Mouse (Mus musculus) lung, postnatal 0 days (tissue): ENCODE results near the gene Uri1. TPM values are rescaled to one million over a fixed set of nuclear protein-coding genes. Genes with fewer than 3 reads are reported as not detected.

Source experiments
- ATAC-seq: fragments of 200-750 bp; cut with Nextera tagmentation; 2 replicates; pipeline ENCODE4 v1.8.0; 2017; ENCODE audit warnings: moderate library complexity
- DNase-seq: peaks from one replicate; pipeline ENCODE4 v3.0.0-alpha.2; 2016; ENCODE audit warnings: low spot score
- H3K27ac ChIP-seq: fragments of 300-500 bp; sonication (generic); 2 replicates; pipeline ENCODE4 v1.5.1; 2014; ENCODE audit warnings: antibody characterized with exemption, mild to moderate bottlenecking, low read length, mixed read lengths
- H3K27me3 ChIP-seq: fragments of 300-500 bp; sonication (generic); replicated peaks from 2 replicates; pipeline ENCODE4 v1.6.1; 2014; ENCODE audit warnings: low read length, mixed read lengths; ENCODE audit not compliant: insufficient read depth
- H3K36me3 ChIP-seq: fragments of 300-500 bp; sonication (generic); 2 replicates; pipeline ENCODE4 v1.6.1; 2014; ENCODE audit warnings: low read length, mixed read lengths; ENCODE audit not compliant: insufficient read depth
- H3K4me1 ChIP-seq: fragments of 300-500 bp; sonication (generic); 2 replicates; pipeline ENCODE4 v1.6.1; 2014; ENCODE audit warnings: antibody characterized with exemption, low read depth, low read length, mixed read lengths; ENCODE audit not compliant: insufficient read depth
- H3K4me2 ChIP-seq: fragments of 300-500 bp; sonication (generic); replicated peaks from 2 replicates; pipeline ENCODE4 v1.6.1; 2014; ENCODE audit warnings: low read depth, mild to moderate bottlenecking, low read length, moderate library complexity, mixed read lengths
- H3K4me3 ChIP-seq: fragments of 300-500 bp; sonication (generic); 2 replicates; pipeline ENCODE4 v1.5.1; 2014; ENCODE audit warnings: low read depth, low read length
- H3K9ac ChIP-seq: fragments of 300-500 bp; sonication (generic); replicated peaks from 2 replicates; pipeline ENCODE4 v1.6.1; 2014; ENCODE audit warnings: low read depth, mild to moderate bottlenecking
- H3K9me3 ChIP-seq: fragments of 300-500 bp; sonication (generic); 2 replicates; pipeline ENCODE4 v1.6.1; 2016; ENCODE audit warnings: low read length, mixed read lengths
- CTCF ChIP-seq: IDR thresholded peaks from 2 replicates; pipeline ENCODE4 v1.5.1; 2016; ENCODE audit warnings: antibody characterized with exemption, mild to moderate bottlenecking
- EP300 ChIP-seq: IDR thresholded peaks from 2 replicates; pipeline ENCODE4 v1.6.1; 2016; ENCODE audit warnings: antibody characterized with exemption, mild to moderate bottlenecking, control low read depth
- WGBS: fragments of 180-500 bp; shearing (Covaris S2); extraction: QIAGEN DNeasy Blood & Tissue Kit; methylation state at CpG from one replicate; pipeline ENCODE4 v1.1.7; 2014; 5-methylcytosine and 5-hydroxymethylcytosine counted together
- polyA plus RNA-seq: library from polyadenylated mRNA; unstranded; fragments of >200 nt; fragmentation: Nextera tagmentation; extraction: Ambion mirVana; gene quantifications from 2 replicates; pipeline ENCODE4 v1.2.1, GENCODE M21; 2015

Gene Uri1
- polyA plus RNA-seq, 1 experiment from 2014 or later, result 32.8 TPM

DNA sequence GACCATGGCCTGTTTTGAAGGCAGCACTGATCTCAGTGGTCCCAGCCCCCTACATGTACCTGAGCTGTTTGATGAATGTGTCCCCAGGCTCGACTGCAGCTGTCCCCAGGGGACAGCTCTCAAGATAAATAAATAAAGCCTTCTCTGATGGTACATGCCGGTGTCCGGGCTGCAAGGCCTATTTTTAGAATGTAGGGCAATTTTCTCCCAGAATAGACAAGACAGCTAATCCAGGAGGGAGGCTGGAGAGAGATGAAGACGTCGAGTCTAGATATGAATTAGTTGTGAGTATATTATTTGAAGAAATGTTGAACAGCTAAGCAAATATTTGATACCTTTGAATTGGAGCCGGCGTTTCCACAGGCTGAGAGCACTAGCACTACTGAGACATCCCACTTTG, 35.7 kb upstream of the Uri1 start:
- Histone ChIP-seq H3K4me1 (no peaks in the 10 kb centered on the region), H3K4me3 (no peak overlapping the region), H3K27me3 (no peaks in the 10 kb centered on the region), H3K36me3 (no peaks in the 10 kb centered on the region), H3K27ac (no peak overlapping the region), H3K4me2 (no peak overlapping the region), H3K9me3 (no peaks in the 10 kb centered on the region), H3K9ac (no peak overlapping the region)
- no peak for TF ChIP-seq EP300
- no peak for TF ChIP-seq CTCF
- 17% methylated on average over 7 of the region's 7 CpGs for WGBS
- ATAC-seq (no peak), DNase-seq (no peak)

DNA sequence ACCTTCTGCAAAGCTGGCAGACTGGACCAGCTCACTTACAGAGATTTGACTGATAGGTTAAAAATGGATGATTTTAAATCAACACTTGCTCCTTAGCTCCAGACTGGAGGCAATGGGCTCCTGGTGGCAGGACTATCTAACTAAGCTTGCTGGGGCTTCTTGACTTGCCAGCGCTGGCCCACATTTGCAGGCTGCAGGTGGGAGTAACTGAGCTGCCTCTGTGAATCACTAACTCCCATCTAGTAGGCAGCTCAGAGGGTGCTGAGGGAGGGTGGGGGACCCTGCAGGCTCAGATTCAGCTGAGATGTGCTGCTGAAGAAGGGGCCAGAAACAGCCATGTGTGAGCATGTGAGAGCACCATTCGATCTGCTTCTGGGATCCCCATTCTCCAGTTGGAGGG, 32.6 kb upstream of the Uri1 start:
- H3K27ac ChIP-seq, result no peak overlapping the region
- no peak for DNase-seq
- no peaks in the 10 kb centered on the region for H3K4me1 ChIP-seq

GRCm38 (mm10) chr7:38054246-38054645, 30.9 kb upstream of the Uri1 start:
- no peak overlapping the region for H3K27ac ChIP-seq
- ATAC-seq, result no peak
- WGBS, result 85% methylated on average over 9 of the region's 9 CpGs

More for the DNA sequence above, 32.6 kb upstream of the Uri1 start:
- no peaks in the 10 kb centered on the region for H3K36me3 ChIP-seq
- no peak overlapping the region for H3K4me2 ChIP-seq
- no peak overlapping the region for H3K9ac ChIP-seq
- no peaks in the 10 kb centered on the region for H3K27me3 ChIP-seq
- no peak for ATAC-seq
- H3K9me3 ChIP-seq, result no peaks in the 10 kb centered on the region
- TF ChIP-seq EP300 (no peak), CTCF (no peak)
- 69% methylated on average over 2 of the region's 2 CpGs for WGBS
- H3K4me3 ChIP-seq, result no peak overlapping the region

GRCm38 (mm10) chr7:38047229-38047628, 23.9 kb upstream of the Uri1 start:
- no peaks in the 10 kb centered on the region for H3K4me1 ChIP-seq
- no peak overlapping the region for H3K9ac ChIP-seq
- no peaks in the 10 kb centered on the region for H3K36me3 ChIP-seq
- ATAC-seq, result no peak
- H3K4me3 ChIP-seq, result no peak overlapping the region
- 64% methylated on average over 5 of the region's 5 CpGs for WGBS
- no peaks in the 10 kb centered on the region for H3K9me3 ChIP-seq
- no peak overlapping the region for H3K27ac ChIP-seq
- no peaks in the 10 kb centered on the region for H3K27me3 ChIP-seq
- TF ChIP-seq EP300 (no peak), CTCF (no peak)
- H3K4me2 ChIP-seq, result no peak overlapping the region
- DNase-seq, result no peak

More at GRCm38 (mm10) chr7:38054246-38054645, 30.9 kb upstream of the Uri1 start:
- Histone ChIP-seq H3K9me3 (no peaks in the 10 kb centered on the region), H3K27me3 (no peaks in the 10 kb centered on the region), H3K4me2 (no peak overlapping the region), H3K4me3 (no peak overlapping the region), H3K36me3 (no peaks in the 10 kb centered on the region), H3K4me1 (no peaks in the 10 kb centered on the region), H3K9ac (no peak overlapping the region)
- no peak for TF ChIP-seq EP300
- TF ChIP-seq CTCF, result no peak
- no peak for DNase-seq

- H3K4me2 ChIP-seq, result no peak overlapping the region
- no peak overlapping the region for H3K27ac ChIP-seq
- TF ChIP-seq EP300, result no peak
- TF ChIP-seq CTCF, result no peak
- no peaks in the 10 kb centered on the region for H3K36me3 ChIP-seq
- H3K9ac ChIP-seq, result no peak overlapping the region
- no peak overlapping the region for H3K4me3 ChIP-seq
- DNase-seq, result peak; percentile 63
- no peaks in the 10 kb centered on the region for H3K27me3 ChIP-seq
- WGBS, result 53% methylated on average over 3 of the region's 3 CpGs
- ATAC-seq, result peak; percentile 65
- H3K9me3 ChIP-seq, result no peaks in the 10 kb centered on the region
- no peaks in the 10 kb centered on the region for H3K4me1 ChIP-seq
Measured at GRCm38 (mm10) chr7:38041244-38041643, 17.9 kb upstream of the Uri1 start.

GRCm38 (mm10) chr7:38037586-38037985, 14.2 kb upstream of the Uri1 start:
- Histone ChIP-seq H3K4me3 (no peak overlapping the region), H3K27ac (no peak overlapping the region), H3K9ac (no peak overlapping the region), H3K4me1 (no peaks in the 10 kb centered on the region), H3K27me3 (no peaks in the 10 kb centered on the region), H3K9me3 (no peaks in the 10 kb centered on the region), H3K4me2 (no peak overlapping the region), H3K36me3 (no peaks in the 10 kb centered on the region)
- TF ChIP-seq CTCF, result no peak
- no peak for ATAC-seq
- DNase-seq, result no peak
- WGBS, result 76% methylated on average over 5 of the region's 5 CpGs

DNA sequence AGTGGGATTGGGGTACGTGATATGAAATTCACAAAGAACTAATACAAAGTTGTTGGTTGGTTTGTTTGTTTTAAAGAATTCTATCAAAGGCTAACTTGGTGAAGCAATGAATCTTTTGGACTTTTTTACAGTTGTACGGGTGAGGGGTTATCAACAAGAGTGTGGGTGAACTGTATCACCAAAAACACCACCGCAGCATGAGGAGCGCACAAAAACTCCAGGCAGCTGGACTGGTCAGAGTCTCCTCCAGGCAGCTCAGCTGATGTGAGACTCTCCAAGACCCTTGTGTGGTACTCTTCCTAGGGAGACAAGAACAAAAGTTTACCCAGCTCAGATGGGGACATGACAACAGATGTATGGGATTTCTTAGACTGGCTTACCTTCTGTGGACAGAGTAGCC, 7.8 kb upstream of the Uri1 start:
- H3K4me1 ChIP-seq, result no peaks in the 10 kb centered on the region
- no peak overlapping the region for H3K9ac ChIP-seq
- no peak overlapping the region for H3K4me2 ChIP-seq
- WGBS, result 40% methylated on average over 4 of the region's 4 CpGs
- no peaks in the 10 kb centered on the region for H3K27me3 ChIP-seq
- H3K27ac ChIP-seq, result no peak overlapping the region
- no peak overlapping the region for H3K4me3 ChIP-seq
- no peaks in the 10 kb centered on the region for H3K9me3 ChIP-seq
- H3K36me3 ChIP-seq, result no peaks in the 10 kb centered on the region
- DNase-seq, result no peak
- no peak for ATAC-seq
- no peak for TF ChIP-seq EP300
- TF ChIP-seq CTCF, result no peak
